Mouse (Mus musculus) MEL (cell line): ENCODE measurements around the gene St6galnac4. TPM values are rescaled to one million over a fixed set of nuclear protein-coding genes. Genes with fewer than 3 reads are reported as not detected.

Experiments
- DNase-seq: peaks from one replicate; pipeline ENCODE4 v3.0.0; 2011; ENCODE audit warnings: low read depth, low spot score
- H3K27ac ChIP-seq: 2 replicates; pipeline ENCODE4 v1.5.1; 2012; ENCODE audit warnings: low read depth, mild to moderate bottlenecking, control low read depth, low read length, moderate library complexity; ENCODE audit not compliant: control insufficient read depth
- H3K27me3 ChIP-seq, 2 experiments: fragments of 150-350 bp in 1 of 2; sonication (generic) in 1 of 2; 2 replicates each; pipeline ENCODE4 v1.6.1; 2012; ENCODE audit warnings: low read length in 2 of 2, mild to moderate bottlenecking in 2 of 2, improper control_type of control experiment in 1 of 2, moderate library complexity in 1 of 2; ENCODE audit not compliant: insufficient read depth in 2 of 2, control insufficient read depth in 1 of 2
- H3K36me3 ChIP-seq, 2 experiments: 2 replicates each; pipeline ENCODE4 v1.6.1; 2012 to 2014; ENCODE audit warnings: low read length in 2 of 2, improper control_type of control experiment in 1 of 2, inconsistent platforms in 1 of 2, mild to moderate bottlenecking in 1 of 2; ENCODE audit not compliant: insufficient read depth in 2 of 2, control insufficient read depth in 1 of 2
- H3K4me1 ChIP-seq, 2 experiments: fragments of 150-350 bp in 1 of 2; sonication (generic) in 1 of 2; 2 replicates each; pipeline ENCODE4 v1.6.1; 2012; ENCODE audit warnings: low read length in 2 of 2, improper control_type of control experiment in 1 of 2, mild to moderate bottlenecking in 1 of 2; ENCODE audit not compliant: insufficient read depth in 2 of 2, control insufficient read depth in 1 of 2
- H3K4me3 ChIP-seq, 2 experiments: fragments of 150-350 bp in 1 of 2; sonication (generic) in 1 of 2; 2 replicates each; pipeline ENCODE4 v1.5.1; 2012; ENCODE audit warnings: low read depth in 2 of 2, low read length in 2 of 2, mild to moderate bottlenecking in 2 of 2, moderate library complexity in 2 of 2, control low read depth in 1 of 2, improper control_type of control experiment in 1 of 2; ENCODE audit not compliant: control insufficient read depth in 1 of 2, insufficient read depth in 1 of 2
- H3K79me2 ChIP-seq: 2 replicates; pipeline ENCODE4 v1.6.1; 2012; ENCODE audit warnings: mild to moderate bottlenecking, low read length, moderate library complexity; ENCODE audit not compliant: control insufficient read depth, poor library complexity, insufficient read depth
- H3K9ac ChIP-seq: 2 replicates; pipeline ENCODE4 v1.6.1; 2012; ENCODE audit warnings: low read depth, mild to moderate bottlenecking, control low read depth, low read length, moderate library complexity; ENCODE audit not compliant: control insufficient read depth, poor library complexity, severe bottlenecking
- H3K9me3 ChIP-seq: fragments of 150-350 bp; sonication (generic); replicated peaks from 2 replicates; pipeline ENCODE4 v1.6.1; 2012; ENCODE audit warnings: mild to moderate bottlenecking, low read length, improper control_type of control experiment, moderate library complexity; ENCODE audit not compliant: insufficient read depth
- BHLHE40 ChIP-seq: IDR thresholded peaks from 2 replicates; pipeline ENCODE4 v1.6.1; 2012; ENCODE audit warnings: low read depth, mild to moderate bottlenecking, inconsistent platforms, low read length, improper control_type of control experiment, borderline replicate concordance
- CTCF ChIP-seq, 3 experiments: IDR thresholded peaks in 2 of 3; conservative IDR thresholded peaks in 1 of 3; 2 replicates each; pipeline ENCODE4 v1.5.1; 2011 to 2012; ENCODE audit warnings: low read length in 3 of 3, low read depth in 2 of 3, mild to moderate bottlenecking in 2 of 3, improper control_type of control experiment in 1 of 3, inconsistent platforms in 1 of 3, mixed read lengths in 1 of 3, moderate library complexity in 1 of 3; ENCODE audit not compliant: control insufficient read depth in 1 of 3, insufficient read depth in 1 of 3, poor library complexity in 1 of 3, severe bottlenecking in 1 of 3
- GABPA ChIP-seq: IDR thresholded peaks from 2 replicates; pipeline ENCODE4 v1.6.1; 2012; ENCODE audit warnings: low read depth, mild to moderate bottlenecking, inconsistent platforms, low read length, improper control_type of control experiment, moderate library complexity
- GATA1 ChIP-seq: IDR thresholded peaks from 2 replicates; pipeline ENCODE4 v1.6.1; 2011; ENCODE audit warnings: low read depth, low read length, improper control_type of control experiment
- JUND ChIP-seq: IDR thresholded peaks from 2 replicates; pipeline ENCODE4 v1.6.1; 2011; ENCODE audit warnings: low read depth, mild to moderate bottlenecking, improper control_type of control experiment, low read length
- MAFK ChIP-seq: IDR thresholded peaks from 2 replicates; pipeline ENCODE4 v1.6.1; 2011; ENCODE audit warnings: low read depth, mild to moderate bottlenecking, low read length, improper control_type of control experiment, borderline replicate concordance
- MAZ ChIP-seq: IDR thresholded peaks from 2 replicates; pipeline ENCODE4 v1.6.1; 2012; ENCODE audit warnings: low read depth, mild to moderate bottlenecking, inconsistent platforms, low read length, improper control_type of control experiment
- MYC ChIP-seq: IDR thresholded peaks from 2 replicates; pipeline ENCODE4 v1.6.1; 2011; ENCODE audit warnings: low read depth, mild to moderate bottlenecking, low read length, improper control_type of control experiment, moderate library complexity
- NELFE ChIP-seq: IDR thresholded peaks from 2 replicates; pipeline ENCODE4 v1.6.1; 2011; ENCODE audit warnings: low read depth, low read length, improper control_type of control experiment
- POLR2AphosphoS2 ChIP-seq: IDR thresholded peaks from 2 replicates; pipeline ENCODE4 v1.6.1; 2011; ENCODE audit warnings: low read length, improper control_type of control experiment
- RCOR1 ChIP-seq: IDR thresholded peaks from 2 replicates; pipeline ENCODE4 v1.6.1; 2012; ENCODE audit warnings: low read depth, mild to moderate bottlenecking, inconsistent platforms, low read length, improper control_type of control experiment
- SIN3A ChIP-seq: IDR thresholded peaks from 2 replicates; pipeline ENCODE4 v1.6.1; 2012; ENCODE audit warnings: low read length, improper control_type of control experiment, inconsistent platforms
- TBP ChIP-seq: IDR thresholded peaks from 2 replicates; pipeline ENCODE4 v1.8.0; 2011; ENCODE audit warnings: low read depth, low read length, improper control_type of control experiment
- UBTF ChIP-seq: IDR thresholded peaks from 2 replicates; pipeline ENCODE4 v1.6.1; 2012; ENCODE audit warnings: low read depth, mild to moderate bottlenecking, inconsistent platforms, low read length, improper control_type of control experiment, moderate library complexity, borderline replicate concordance; ENCODE audit not compliant: insufficient read depth
- USF1 ChIP-seq: IDR thresholded peaks from 2 replicates; pipeline ENCODE4 v1.6.1; 2014; ENCODE audit warnings: low read depth, mild to moderate bottlenecking, inconsistent platforms, low read length, improper control_type of control experiment, moderate library complexity
- USF2 ChIP-seq, 2 experiments: IDR thresholded peaks; 2 replicates each; pipeline ENCODE4 v1.6.1; 2011 to 2012; ENCODE audit warnings: improper control_type of control experiment in 2 of 2, low read length in 2 of 2, borderline replicate concordance in 1 of 2, inconsistent platforms in 1 of 2, low read depth in 1 of 2, mild to moderate bottlenecking in 1 of 2; ENCODE audit not compliant: insufficient read depth in 1 of 2
- ZKSCAN1 ChIP-seq: IDR thresholded peaks from 2 replicates; pipeline ENCODE4 v1.6.1; 2012; ENCODE audit warnings: low read depth, mild to moderate bottlenecking, inconsistent platforms, low read length, improper control_type of control experiment, moderate library complexity
- ZMIZ1 ChIP-seq: IDR thresholded peaks from 2 replicates; pipeline ENCODE4 v1.6.1; 2012; ENCODE audit warnings: low read depth, mild to moderate bottlenecking, inconsistent platforms, low read length, improper control_type of control experiment, moderate library complexity
- polyA plus RNA-seq, 2 experiments: library from polyadenylated mRNA; stranded (reverse) in 1 of 2; unstranded in 1 of 2; fragments of >175 nt in 1 of 2; fragments of >200 nt in 1 of 2; gene quantifications; 2 replicates each; pipeline versions ENCODE4 v1.2.1 to v1.2.4; 2012; ENCODE audit warnings: low replicate concordance in 2 of 2, low read depth in 1 of 2; ENCODE audit not compliant: insufficient read length in 2 of 2, insufficient read depth in 1 of 2, missing spikeins in 1 of 2
- total RNA-seq: library from RNA; depleted of rRNA; stranded (reverse); fragments of 300-350 nt; gene quantifications from 2 replicates; pipeline ENCODE4 v1.2.3, GENCODE M21; 2012

St6galnac4 gene
- total and polyA plus RNA-seq, 3 experiments = 58.3 to 109 TPM; not detected in 1

DNA sequence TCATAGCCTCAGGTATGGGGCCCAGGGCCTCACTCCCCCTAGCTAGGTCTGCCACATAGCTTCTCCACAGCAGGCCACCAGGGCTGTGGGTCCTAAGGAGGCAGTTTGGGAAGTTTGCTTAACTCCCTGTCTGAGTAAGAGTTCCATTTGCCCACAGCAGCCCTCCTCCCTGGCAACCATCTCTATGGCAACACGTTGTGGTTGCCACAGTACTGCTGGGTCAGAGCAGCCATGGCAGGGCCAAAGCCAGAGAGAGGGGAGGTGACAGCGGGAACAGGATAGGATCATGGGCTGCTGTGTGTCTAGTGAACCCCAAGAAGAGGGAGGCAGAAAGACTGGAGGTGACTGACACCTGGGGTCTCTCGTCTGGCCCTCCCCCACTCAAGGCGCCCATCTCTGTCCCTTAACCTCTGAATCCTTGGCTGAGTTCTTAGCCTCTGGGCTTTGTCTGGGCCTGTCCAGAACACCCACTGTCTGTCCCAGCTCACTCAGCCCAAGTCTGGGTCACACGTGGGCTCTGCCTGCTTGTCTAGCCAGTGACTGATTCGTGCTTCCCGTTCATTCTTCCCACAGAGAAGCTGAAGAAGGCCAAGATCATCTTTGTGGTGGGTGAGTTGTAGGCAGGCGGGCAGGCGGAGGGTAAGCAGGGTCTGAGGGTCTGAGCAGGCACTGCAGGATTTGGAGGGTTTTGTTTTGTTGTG, 42.5 kb downstream of the St6galnac4 start:
- DNase-seq = peak; percentile 29
- H3K4me3 ChIP-seq = no peak overlapping the region
- H3K4me1 ChIP-seq = no peaks in the 10 kb centered on the region
- H3K9ac ChIP-seq = no peak overlapping the region
- H3K27me3 ChIP-seq = no peaks in the 10 kb centered on the region
- no peaks in the 10 kb centered on the region for H3K79me2 ChIP-seq
- no peaks in the 10 kb centered on the region for H3K9me3 ChIP-seq
- TF ChIP-seq MAZ (no peak), UBTF (no peak), MYC (no peak), GABPA (no peak), USF1 (no peak), NELFE (no peak), GATA1 (no peak), RCOR1 (no peak), USF2 (IDR thresholded peaks at IDR 0.05; ENCODE audit: borderline replicate concordance in 1 of 2, insufficient read depth in 1 of 2, low read depth in 1 of 2, low read length in 2 of 2) (no peak), CTCF (IDR thresholded peaks at IDR 0.05 in 2 of 3, conservative IDR thresholded peaks at IDR 0.05 in 1 of 3; ENCODE audit: control insufficient read depth in 1 of 3, insufficient read depth in 1 of 3, low read depth in 2 of 3, low read length in 3 of 3, poor library complexity in 1 of 3, severe bottlenecking in 1 of 3) (no peak), TBP (no peak), POLR2AphosphoS2 (no peak), ZMIZ1 (no peak)
- no peak overlapping the region for H3K27ac ChIP-seq
- no peaks in the 10 kb centered on the region for H3K36me3 ChIP-seq

DNA sequence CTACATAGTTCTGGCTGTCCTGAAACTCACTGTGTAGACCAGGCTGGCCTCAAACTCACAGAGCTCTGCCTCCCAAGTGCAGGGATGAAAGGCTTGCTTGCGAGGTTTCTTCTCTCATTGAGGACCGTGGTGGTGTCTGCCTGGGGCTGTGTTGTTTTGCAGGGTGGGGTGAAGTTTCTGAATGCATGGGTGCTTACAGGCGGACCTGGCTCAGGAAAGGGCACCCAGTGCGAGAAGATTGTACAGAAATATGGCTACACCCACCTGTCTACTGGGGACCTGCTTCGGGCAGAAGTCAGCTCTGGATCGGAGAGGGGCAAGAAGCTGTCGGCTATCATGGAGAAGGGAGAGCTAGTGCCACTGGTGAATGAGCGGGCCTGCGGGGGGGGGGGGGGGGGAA, 43.1 kb downstream of the St6galnac4 start:
- H3K36me3 ChIP-seq = no peaks in the 10 kb centered on the region
- H3K79me2 ChIP-seq = no peaks in the 10 kb centered on the region
- no peak overlapping the region for H3K9ac ChIP-seq
- H3K4me3 ChIP-seq = no peak overlapping the region
- H3K9me3 ChIP-seq = no peaks in the 10 kb centered on the region
- TF ChIP-seq JUND (no peak), ZMIZ1 (no peak), CTCF (IDR thresholded peaks at IDR 0.05 in 2 of 3, conservative IDR thresholded peaks at IDR 0.05 in 1 of 3; ENCODE audit: control insufficient read depth in 1 of 3, insufficient read depth in 1 of 3, low read depth in 2 of 3, low read length in 3 of 3, poor library complexity in 1 of 3, severe bottlenecking in 1 of 3) (no peak), MAFK (no peak), MYC (no peak), BHLHE40 (no peak), TBP (no peak), MAZ (no peak), ZKSCAN1 (no peak), USF2 (IDR thresholded peaks at IDR 0.05; ENCODE audit: borderline replicate concordance in 1 of 2, insufficient read depth in 1 of 2, low read depth in 1 of 2, low read length in 2 of 2) (no peak), RCOR1 (no peak), SIN3A (no peak), GABPA (no peak), USF1 (no peak)
- no peak overlapping the region for H3K27ac ChIP-seq
- no peaks in the 10 kb centered on the region for H3K4me1 ChIP-seq
- H3K27me3 ChIP-seq = no peaks in the 10 kb centered on the region
- DNase-seq = no peak
